In genomic region chr14:9896556-9896955, GRCm38 (mm10) we compare ENCODE assay signal across 23 mouse cellular contexts.
A peak's percentile ranks its signal among the peaks of the same experiment; 100 is the strongest.
DNase-seq lines count a peak whose midpoint lies in the region; ATAC-seq lines count a peak whose summit lies in the region.
"Had no signal": no experiment of that assay in that cellular context is flagged by ENCODE, and none has a peak within 500 bp of the region (broad histone marks: within the 10 kb centered on the region; RNA-seq: fewer than 3 reads in every experiment).

No protein-coding gene starts in this region.

- H3K9ac ChIP-seq in hindbrain, embryonic 14.5 days = no peak overlapping the region
- H3K9ac ChIP-seq: embryonic facial prominence, embryonic 12.5 days; liver, embryonic 14.5 days; midbrain, embryonic 12.5 days had no signal

- DNase-seq in left cerebral cortex, adult 11 months (ENCODE audit: low spot score) = peak; percentile 9
- no peak for DNase-seq in left cerebral cortex, postnatal 4 days
- DNase-seq in layer of hippocampus, adult 8-10 months (ENCODE audit: low spot score in 2 of 2) = peak; percentile 13 to 30
- DNase-seq in left cerebral cortex, postnatal 14 days (ENCODE audit: low spot score in 2 of 2) = peak; percentile 16 to 24
- peak; percentile 29 to 50 for DNase-seq in right cerebral cortex, postnatal 36 days (ENCODE audit: low spot score in 2 of 2)
- no peak for DNase-seq in hindbrain, embryonic 14.5 days (ENCODE audit: low spot score)
- no peak for DNase-seq in thymus, postnatal 0 days (ENCODE audit: low spot score)
- DNase-seq: adrenal gland, adult 2 months; cerebellum, postnatal 10 days; gastrocnemius, postnatal 14 days; heart, adult 2 months; kidney, adult 18-20 months; kidney, postnatal 10 days; thymus, postnatal 14 days had no signal

- no peaks in the 10 kb centered on the region for H3K36me3 ChIP-seq in hindbrain, embryonic 14.5 days (replicated peaks; ENCODE audit: control insufficient read depth, insufficient read depth)
- H3K36me3 ChIP-seq: embryonic facial prominence, embryonic 12.5 days; hindbrain, embryonic 10.5 days; midbrain, embryonic 12.5 days had no signal

- H3K4me3 ChIP-seq in hindbrain, embryonic 14.5 days (replicated peaks; ENCODE audit: low read length) = no peak overlapping the region
- H3K4me3 ChIP-seq: embryonic facial prominence, embryonic 12.5 days; erythroblast, embryonic 14.5 days; heart, adult 2 months; hindbrain, embryonic 10.5 days; midbrain, embryonic 12.5 days had no signal

- intact Hi-C loops in left cerebral cortex, postnatal 4 days (cut with DNase I) = no loop called here
- intact Hi-C loops in left cerebral cortex, postnatal 14 days (cut with DNase I) = no loop called here

- 90% methylated on average over 1 of the region's 1 CpGs for WGBS in hindbrain, embryonic 14.5 days

- ATAC-seq in hindbrain, embryonic 14.5 days (ENCODE audit: low FRiP score) = no peak
- no peak for ATAC-seq in cerebellum, adult (ENCODE audit: insufficient number of reproducible peaks, low FRiP score, low TSS enrichment)
- ATAC-seq: forebrain, embryonic 16.5 days; lung, postnatal 0 days had no signal

- H3K27me3 ChIP-seq in hindbrain, embryonic 14.5 days (ENCODE audit: control insufficient read depth, insufficient read depth, low read length) = no peaks in the 10 kb centered on the region
- H3K27me3 ChIP-seq: embryonic facial prominence, embryonic 12.5 days; midbrain, embryonic 12.5 days had no signal

- H3K4me1 ChIP-seq in hindbrain, embryonic 14.5 days (replicated peaks; ENCODE audit: control insufficient read depth, insufficient read depth, low read length) = no peaks in the 10 kb centered on the region
- H3K4me1 ChIP-seq: embryonic facial prominence, embryonic 12.5 days; hindbrain, embryonic 10.5 days; midbrain, embryonic 12.5 days had no signal

- no peaks in the 10 kb centered on the region for H3K9me3 ChIP-seq in hindbrain, embryonic 14.5 days (ENCODE audit: control insufficient read depth, low read length)
- H3K9me3 ChIP-seq: embryonic facial prominence, embryonic 12.5 days; hindbrain, embryonic 10.5 days; midbrain, embryonic 12.5 days had no signal

- H3K27ac ChIP-seq in hindbrain, embryonic 14.5 days = no peak overlapping the region
- H3K27ac ChIP-seq: embryonic facial prominence, embryonic 12.5 days; heart, adult 2 months; hindbrain, embryonic 10.5 days; liver, embryonic 14.5 days; midbrain, embryonic 12.5 days; stomach, postnatal 0 days had no signal

- no peak overlapping the region for H3K4me2 ChIP-seq in hindbrain, embryonic 14.5 days (replicated peaks)
- H3K4me2 ChIP-seq: embryonic facial prominence, embryonic 12.5 days; midbrain, embryonic 12.5 days had no signal

Comparison
In these comparisons a context has a peak if more than half of its experiments do, and no peak if none do; other contexts are left out.
1. DNase-seq: peak in left cerebral cortex, adult 11 months (single experiment), layer of hippocampus, adult 8-10 months (2 of 2), left cerebral cortex, postnatal 14 days (2 of 2) and right cerebral cortex, postnatal 36 days (2 of 2); none in left cerebral cortex, postnatal 4 days (single experiment), hindbrain, embryonic 14.5 days (single experiment) and thymus, postnatal 0 days (single experiment).